ENCODE assay signal across 9 mouse cellular contexts in the genomic region with DNA sequence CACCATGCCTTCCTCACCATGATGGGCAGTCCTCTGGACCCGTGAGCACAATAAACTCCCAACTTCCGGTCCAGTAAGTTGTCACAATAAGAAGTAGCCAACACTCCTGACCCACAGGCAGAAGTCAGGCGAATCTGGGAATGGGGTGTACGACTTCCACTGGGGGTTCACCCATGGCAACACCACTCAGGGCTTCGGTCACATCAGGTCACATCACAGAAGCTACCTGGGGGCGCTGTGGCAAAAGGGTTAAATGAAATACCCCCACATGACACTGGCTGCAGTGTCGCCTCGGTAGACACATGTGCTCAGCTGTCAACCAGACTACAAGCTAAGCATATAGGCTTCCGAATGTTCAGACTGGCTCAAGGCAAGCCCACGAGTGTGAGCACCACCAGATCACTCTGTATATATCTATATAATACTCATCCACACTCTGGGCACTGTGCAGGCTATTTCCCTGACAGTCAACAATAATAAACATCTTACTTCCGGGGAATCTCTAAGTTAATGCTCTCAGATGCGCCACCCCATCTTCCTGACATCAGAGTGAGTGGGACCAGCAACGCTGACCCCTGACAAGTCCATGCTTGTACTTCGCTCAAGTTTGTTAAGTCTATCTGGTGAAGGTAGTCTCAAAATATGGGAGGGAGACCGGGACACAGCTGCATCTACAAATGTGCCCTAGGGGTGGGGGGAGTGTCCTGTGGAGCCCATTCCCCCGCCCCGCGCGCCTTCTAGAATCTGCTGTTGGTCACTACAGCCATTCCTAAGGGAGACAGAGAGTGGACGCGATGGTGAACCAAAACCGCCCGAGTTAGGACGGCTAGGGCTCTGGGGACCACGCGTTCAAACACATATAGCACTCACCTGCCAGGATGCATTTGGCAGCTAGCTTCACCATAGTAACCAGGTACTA. TPM values are rescaled to one million over a fixed set of nuclear protein-coding genes. Genes with fewer than 3 reads are reported as not detected.
DNase-seq lines count a peak whose midpoint lies in the region; ATAC-seq lines count a peak whose summit lies in the region.
"Had no signal": no experiment of that assay in that cellular context is flagged by ENCODE, and none has a peak within 500 bp of the region (broad histone marks: within the 10 kb centered on the region; RNA-seq: fewer than 3 reads in every experiment).

No protein-coding gene starts in this region.

- WGBS in intestine, embryonic 15.5 days: 23% methylated on average over 26 of the region's 26 CpGs
- 26% methylated on average over 26 of the region's 26 CpGs for WGBS in midbrain, embryonic 12.5 days

- peak overlapping the region; percentile 96 for H3K4me2 ChIP-seq in intestine, embryonic 15.5 days (replicated peaks)
- peak overlapping the region; percentile 84 for H3K4me2 ChIP-seq in midbrain, embryonic 12.5 days (replicated peaks)

- no peaks in the 10 kb centered on the region for H3K27me3 ChIP-seq in intestine, embryonic 15.5 days (replicated peaks)
- no peaks in the 10 kb centered on the region for H3K27me3 ChIP-seq in midbrain, embryonic 12.5 days

- H3K27ac ChIP-seq in intestine, embryonic 15.5 days: no peak overlapping the region
- no peak overlapping the region for H3K27ac ChIP-seq in midbrain, embryonic 12.5 days (replicated peaks)

- DNase-seq in cerebellum, adult 11-12 months: peak; percentile 49
- no peak for DNase-seq in cerebellum, postnatal 36 days
- peak; percentile 8 for DNase-seq in urinary bladder, postnatal 25 days (ENCODE audit: low spot score)
- no peak for DNase-seq in urinary bladder, adult 18-20 months (ENCODE audit: low spot score in 2 of 2)
- DNase-seq in ovary, adult 18-20 months (ENCODE audit: low spot score): no peak

- ATAC-seq in intestine, embryonic 15.5 days: no peak; the same call in 1 of the 2 replicates
- no peak; the same call in 1 of the 2 replicates for ATAC-seq in midbrain, embryonic 12.5 days (ENCODE audit: low FRiP score, low read depth)
- no peak for ATAC-seq in granulocyte monocyte progenitor cell, adult 5-6 weeks (replicated peaks; ENCODE audit: poor library complexity, severe bottlenecking)

- peaks cover 13% of the 10 kb centered on the region for H3K4me1 ChIP-seq in intestine, embryonic 15.5 days (replicated peaks)
- H3K4me1 ChIP-seq in midbrain, embryonic 12.5 days: peaks cover 33% of the 10 kb centered on the region

- peak overlapping the region; percentile 71 for H3K4me3 ChIP-seq in intestine, embryonic 15.5 days (replicated peaks)
- H3K4me3 ChIP-seq in midbrain, embryonic 12.5 days: peak overlapping the region; percentile 67

- no peaks in the 10 kb centered on the region for H3K36me3 ChIP-seq in intestine, embryonic 15.5 days
- H3K36me3 ChIP-seq in midbrain, embryonic 12.5 days: no peaks in the 10 kb centered on the region

- H3K9ac ChIP-seq in intestine, embryonic 15.5 days: peak overlapping the region; percentile 66
- peak overlapping the region; percentile 74 for H3K9ac ChIP-seq in midbrain, embryonic 12.5 days (replicated peaks)

- no peaks in the 10 kb centered on the region for H3K9me3 ChIP-seq in intestine, embryonic 15.5 days
- H3K9me3 ChIP-seq in midbrain, embryonic 12.5 days: no peaks in the 10 kb centered on the region

RNA-seq across cellular contexts. Expression of a gene that starts 0.7 kb away (rescaled TPM):
- polyA plus RNA-seq in intestine, embryonic 15.5 days (2015; fragmentation: Nextera tagmentation; extraction: Ambion mirVana): 60.5 and 62.9 TPM in 2 replicates
- 114 and 120 TPM in 2 replicates for polyA plus RNA-seq in midbrain, embryonic 12.5 days (2016; fragmentation: Nextera tagmentation; extraction: Ambion mirVana)
- 53.3 and 75.4 TPM in 2 replicates for total RNA-seq in granulocyte monocyte progenitor cell, adult 5-6 weeks (2014; fragmentation: Nextera tagmentation)
- total RNA-seq in granulocyte monocyte progenitor cell, adult 5-6 weeks (2017): 10.8 and 16.3 TPM in 2 replicates

RNA-seq across cellular contexts. Expression of a gene that starts 33.0 kb away (rescaled TPM):
- polyA plus RNA-seq in intestine, embryonic 15.5 days (2015; fragmentation: Nextera tagmentation; extraction: Ambion mirVana): not detected in 2 replicates
- polyA plus RNA-seq in midbrain, embryonic 12.5 days (2016; fragmentation: Nextera tagmentation; extraction: Ambion mirVana): 0.38 TPM in 1 of 2 replicates, not detected in the other
- total RNA-seq in granulocyte monocyte progenitor cell, adult 5-6 weeks (2014; fragmentation: Nextera tagmentation): not detected in 2 replicates
- total RNA-seq in granulocyte monocyte progenitor cell, adult 5-6 weeks (2017): not detected in 2 replicates

RNA-seq across cellular contexts. Expression of a gene that starts 53.3 kb away (rescaled TPM):
- polyA plus RNA-seq in intestine, embryonic 15.5 days (2015; fragmentation: Nextera tagmentation; extraction: Ambion mirVana): 0.04 and 0.10 TPM in 2 replicates
- 3.1 and 3.4 TPM in 2 replicates for polyA plus RNA-seq in midbrain, embryonic 12.5 days (2016; fragmentation: Nextera tagmentation; extraction: Ambion mirVana)
- total RNA-seq in granulocyte monocyte progenitor cell, adult 5-6 weeks (2014; fragmentation: Nextera tagmentation): not detected in 2 replicates
- total RNA-seq in granulocyte monocyte progenitor cell, adult 5-6 weeks (2017): not detected in 2 replicates
- polyA plus RNA-seq: gonadal fat pad, adult 2 months had no signal

Comparison
In these comparisons a context has a peak if more than half of its experiments do, and no peak if none do; other contexts are left out.
1. DNase-seq: peak in cerebellum, adult 11-12 months (single experiment) and urinary bladder, postnatal 25 days (single experiment); none in cerebellum, postnatal 36 days (0 of 2), urinary bladder, adult 18-20 months (0 of 2) and ovary, adult 18-20 months (single experiment).